Mouse (Mus musculus): ENCODE results near the gene Cyb5r2.

- no peak for TF ChIP-seq POLR2A (IDR thresholded peaks at IDR 0.05; ENCODE audit: low read depth, low read length)
- TF ChIP-seq CTCF (IDR thresholded peaks at IDR 0.05; ENCODE audit: extremely low read depth, insufficient read length, insufficient replicate concordance, low read depth, low read length), result no peak
Observed at GRCm38 (mm10) chr7:107746036-107746435, 11.8 kb downstream of the Cyb5r2 start.

All from small intestine, adult 2 months (tissue).